Mouse (Mus musculus) kidney, adult 11 months (tissue): ENCODE measurements around the gene Srpk2.
A peak's percentile ranks its signal among the peaks of the same experiment; 100 is the strongest.
"Not testable (repeated sequence)": the region's sequence is repeated elsewhere in the genome, so short reads cannot be mapped to it uniquely, and the experiment has no call there.

Experiments used
- DNase-seq: peaks from one replicate; pipeline ENCODE4 v3.0.0; 2022

Gene Srpk2

GRCm38 (mm10) chr5:23604036-23604705 is 80.2 kb downstream of the Srpk2 start:
- DNase-seq = no peak

DNA sequence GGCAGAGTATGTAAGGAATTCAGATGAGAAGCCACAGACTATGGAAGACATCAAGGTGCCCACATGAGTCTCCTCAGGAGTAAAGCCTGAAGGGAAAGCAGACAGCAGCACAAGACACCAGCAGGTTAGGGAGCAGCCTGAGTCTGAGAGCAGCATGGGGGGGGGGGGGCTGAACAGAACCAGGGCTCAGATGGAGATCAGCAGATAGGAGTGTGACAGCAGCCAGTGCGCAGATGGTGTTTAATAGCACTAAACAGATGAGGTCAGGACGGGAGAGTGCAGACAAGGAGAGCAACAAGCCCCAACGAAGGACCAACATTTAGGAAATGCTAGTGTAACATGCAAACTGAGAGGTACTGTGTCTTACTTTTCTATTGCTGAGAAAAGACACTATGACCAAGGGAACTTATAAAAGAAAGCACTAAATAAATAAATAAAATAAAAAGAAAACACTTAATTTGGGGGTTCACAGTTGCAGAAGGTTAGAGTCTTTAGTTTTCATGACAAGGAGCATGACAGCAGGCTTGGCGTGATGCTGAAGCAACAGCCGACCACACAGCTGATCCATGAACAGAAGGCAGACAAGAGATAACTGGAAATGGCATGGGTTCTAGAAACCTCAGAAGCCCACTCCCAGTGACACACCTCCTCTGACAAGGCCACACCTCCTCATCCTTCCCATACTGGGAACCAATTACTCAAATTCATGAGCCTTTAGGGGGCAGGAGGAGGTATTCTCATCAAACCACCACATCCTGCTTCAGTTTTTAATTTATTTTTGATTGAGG is 84.5 kb downstream of the Srpk2 start:
- DNase-seq = no peak

GRCm38 (mm10) chr5:23599171-23599570 is 85.2 kb downstream of the Srpk2 start:
- DNase-seq = no peak

DNA sequence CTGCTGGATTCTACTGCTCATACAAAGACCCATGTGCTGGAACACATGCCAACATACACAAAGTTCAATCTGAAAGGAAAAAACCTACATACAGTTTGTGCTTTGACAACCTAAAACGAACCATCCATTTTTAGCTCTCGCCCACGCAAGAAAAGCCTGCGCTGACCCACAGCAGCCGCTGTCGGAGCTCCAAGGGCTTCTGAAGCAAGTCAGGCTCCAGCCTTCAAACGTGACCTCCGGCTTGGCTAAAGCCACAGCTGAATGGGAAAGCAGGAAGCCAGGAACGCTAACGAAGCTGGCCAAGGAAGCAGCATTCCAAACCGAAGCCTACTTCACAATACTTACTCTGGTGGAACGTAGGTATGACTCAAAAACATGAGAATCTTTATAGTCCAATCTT is 85.9 kb downstream of the Srpk2 start:
- peak; percentile 48 for DNase-seq

DNA sequence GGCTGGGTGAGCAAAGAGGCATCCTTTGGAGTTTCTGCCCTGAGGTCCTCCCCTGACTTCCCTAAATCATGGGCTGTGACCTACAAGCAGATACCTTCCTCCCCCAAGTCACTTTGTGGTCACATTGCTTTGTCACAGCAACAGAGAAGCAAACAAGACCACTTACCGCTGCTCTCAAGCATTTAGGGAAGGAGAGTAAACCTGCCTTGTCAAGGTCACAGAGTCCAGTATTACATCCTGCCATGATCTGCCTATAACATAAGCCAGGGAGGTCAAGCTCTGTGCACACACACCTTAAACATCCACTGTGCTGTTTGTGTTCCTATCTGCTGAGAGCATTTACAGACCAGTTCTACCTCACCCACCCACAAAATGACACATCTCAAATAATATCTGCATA is 86.4 kb downstream of the Srpk2 start:
- DNase-seq = no peak

DNA sequence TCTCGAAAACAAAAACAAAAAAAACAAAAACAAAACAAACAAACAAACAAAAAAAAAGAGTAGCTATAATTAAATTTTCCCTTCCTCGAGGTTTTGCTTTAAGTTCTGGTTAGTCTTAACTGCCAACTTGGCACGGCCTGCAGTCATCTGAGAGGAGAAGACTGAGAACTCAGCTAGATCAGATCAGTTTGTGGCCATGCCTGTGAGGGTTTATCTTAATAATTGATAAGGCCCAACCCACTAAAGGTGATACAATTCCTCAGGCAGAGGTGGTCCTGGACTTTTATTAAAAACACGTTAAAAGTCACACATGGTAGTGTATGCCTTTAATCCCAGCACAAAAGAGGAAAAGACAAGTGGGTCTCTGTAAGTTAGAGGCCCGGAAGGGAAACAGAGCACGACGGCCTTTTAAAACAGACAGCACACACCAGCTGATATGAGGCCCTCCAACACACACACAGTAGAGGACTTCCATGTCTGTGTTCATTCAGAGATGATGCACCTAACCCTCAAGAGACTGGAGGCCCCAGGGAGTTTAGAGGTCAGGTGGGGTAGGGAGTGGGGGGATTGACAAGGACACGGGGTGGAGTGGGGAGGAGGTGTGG is 87.1 kb downstream of the Srpk2 start:
- no peak for DNase-seq

DNA sequence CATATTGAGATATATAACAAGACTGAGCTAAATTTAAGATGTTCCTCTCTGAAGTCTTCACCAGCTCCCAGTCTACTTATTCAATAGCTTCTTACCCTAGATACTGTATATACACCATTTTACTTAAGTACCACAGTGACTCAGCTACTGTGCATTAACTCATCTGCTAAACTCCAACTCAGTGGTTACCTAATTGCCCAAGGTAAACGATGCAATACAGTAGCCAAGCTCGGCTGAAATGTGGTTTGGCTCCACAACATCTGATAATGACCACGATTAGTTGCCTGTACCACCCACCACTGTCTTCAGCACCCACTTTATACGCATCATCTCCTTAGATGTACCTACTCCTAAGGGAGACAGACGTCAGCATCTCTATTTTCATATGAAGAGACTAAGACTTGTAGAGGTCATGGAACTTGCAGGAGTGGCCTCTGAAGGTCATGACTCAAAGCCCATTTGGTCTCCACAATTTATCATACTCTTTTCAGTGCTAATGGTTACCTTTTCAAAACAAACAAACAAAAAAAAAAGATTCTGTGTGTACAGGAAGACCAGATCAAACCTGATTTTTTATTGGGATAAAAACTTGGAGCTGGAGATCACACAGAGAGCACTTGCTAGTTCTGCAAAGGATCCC is 88.0 kb downstream of the Srpk2 start:
- DNase-seq = no peak

DNA sequence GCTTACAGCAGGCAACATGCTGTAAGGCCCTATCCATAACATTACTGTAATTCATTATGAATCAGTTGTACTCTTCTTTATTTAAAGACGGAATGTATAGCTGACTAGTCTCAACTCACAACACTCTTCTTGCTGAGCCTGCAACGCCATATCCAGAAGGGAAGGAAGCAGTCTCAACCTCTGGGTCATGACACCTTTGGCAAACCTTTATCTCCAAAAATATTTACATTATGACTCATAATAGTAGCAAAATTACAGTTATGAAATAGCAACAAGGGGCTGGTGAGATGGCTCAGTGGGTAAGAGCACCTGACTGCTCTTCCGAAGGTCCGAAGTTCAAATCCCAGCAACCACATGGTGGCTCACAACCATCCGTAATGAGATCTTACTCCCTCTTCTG is 94.1 kb downstream of the Srpk2 start:
- DNase-seq = not testable (repeated sequence)

DNA sequence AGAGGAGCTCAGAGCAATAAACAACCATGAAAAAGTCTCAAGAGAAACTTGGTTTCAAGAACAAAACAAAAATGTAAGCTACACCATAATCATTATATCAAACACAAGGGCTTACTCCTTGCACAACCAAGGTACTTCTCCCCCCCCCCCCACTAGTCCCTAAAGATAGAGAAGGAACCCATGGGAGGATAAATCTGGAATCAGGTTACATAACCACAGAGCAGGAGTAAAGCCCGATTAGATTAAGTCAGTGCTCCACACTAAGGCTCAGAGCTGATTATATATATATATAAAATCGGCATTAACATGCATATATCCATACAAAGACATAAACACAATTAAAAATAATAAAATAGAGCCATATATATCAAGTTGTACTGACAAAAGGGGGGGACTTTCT is 96.8 kb downstream of the Srpk2 start:
- DNase-seq = no peak

GRCm38 (mm10) chr5:23586531-23587453 is 97.6 kb downstream of the Srpk2 start:
- no peak for DNase-seq

DNA sequence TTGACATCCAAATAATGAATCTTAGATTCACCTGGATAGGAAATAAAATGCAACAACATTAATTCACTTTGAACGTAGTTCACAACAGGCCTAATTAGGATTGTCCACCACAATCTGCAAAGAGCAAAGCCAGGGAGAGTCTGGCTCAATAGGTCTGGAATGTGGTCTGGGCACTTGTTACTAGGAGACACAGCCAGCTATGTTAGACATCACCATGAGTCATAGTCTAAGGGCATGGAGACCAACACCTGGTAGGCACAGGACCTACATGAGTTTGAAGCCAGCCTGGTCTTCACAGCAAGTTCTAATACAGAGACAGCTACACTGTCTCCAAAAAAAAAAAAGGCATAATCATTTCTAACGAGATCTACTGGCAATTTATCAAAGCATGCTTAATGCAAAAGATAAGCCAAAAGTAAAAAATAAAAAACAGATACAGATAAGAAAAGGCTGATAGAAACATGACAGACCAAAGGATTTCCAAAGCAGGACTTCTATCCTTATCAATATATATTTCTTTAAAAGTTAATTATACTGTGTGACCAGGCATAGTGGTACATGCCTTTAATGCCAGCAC is 102.8 kb downstream of the Srpk2 start:
- peak; percentile 12 for DNase-seq

DNA sequence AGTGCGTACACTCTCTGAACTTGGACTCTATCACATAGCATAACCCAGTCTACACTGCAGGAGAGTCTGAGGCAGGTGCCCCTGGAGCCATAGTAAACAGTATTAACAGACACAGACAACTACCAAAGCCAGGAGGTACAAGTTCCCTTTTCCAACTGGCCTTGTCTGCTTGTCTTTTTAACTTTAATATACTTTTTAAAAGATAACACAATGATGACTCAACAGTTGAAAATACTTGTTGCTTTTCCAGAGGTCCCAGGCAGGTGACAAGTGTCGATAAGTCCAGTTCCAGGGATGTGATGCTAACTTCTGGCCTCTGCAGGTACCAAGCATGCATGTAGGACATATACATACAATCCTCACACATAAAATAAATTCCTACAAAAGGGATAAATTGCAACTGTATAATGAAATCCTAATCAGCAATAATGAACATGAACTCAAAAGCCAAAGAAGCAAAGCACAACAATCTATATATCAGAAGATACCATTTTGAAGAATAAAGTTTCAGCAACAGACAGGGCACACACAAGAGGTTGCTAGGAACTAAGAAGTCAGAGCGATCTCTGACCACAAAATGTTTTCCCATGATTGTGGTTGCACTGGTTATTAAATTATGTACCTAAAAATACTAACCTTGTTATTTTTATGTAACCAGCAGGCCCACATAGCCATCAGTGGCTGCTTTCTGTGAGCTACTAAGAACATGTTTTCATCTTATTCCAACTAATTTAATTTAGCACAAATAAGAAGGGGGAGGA is 105.1 kb downstream of the Srpk2 start:
- no peak for DNase-seq

DNA sequence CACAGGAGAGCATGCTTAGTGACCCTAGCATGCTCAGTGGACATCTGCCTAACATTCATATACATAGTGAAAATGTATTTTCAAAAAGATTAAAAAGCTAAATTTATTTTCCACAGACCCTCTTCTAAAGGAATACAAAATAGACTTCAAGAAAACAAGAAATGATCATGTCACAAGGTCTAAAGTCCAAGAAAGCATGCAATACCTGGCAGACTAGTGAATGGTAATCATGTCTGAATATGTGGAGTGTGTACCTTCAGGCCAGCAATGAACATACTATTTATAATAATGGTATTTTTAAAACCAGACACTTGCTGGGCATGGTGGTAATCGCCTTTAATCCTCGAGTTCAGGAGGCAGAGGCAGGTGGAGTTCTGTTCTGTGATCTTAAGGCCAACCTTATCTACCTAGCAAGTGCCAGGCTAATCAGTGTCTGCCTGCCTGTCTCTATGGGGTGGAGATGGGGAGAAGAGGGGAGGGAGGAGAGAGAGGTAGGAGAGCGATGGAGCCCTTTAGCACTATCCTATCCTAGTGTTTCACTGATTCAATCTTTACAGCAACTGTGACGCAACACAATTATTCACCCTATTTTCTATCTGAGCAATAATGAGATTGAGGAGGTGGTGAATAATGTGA is 106.0 kb downstream of the Srpk2 start:
- DNase-seq = no peak

DNA sequence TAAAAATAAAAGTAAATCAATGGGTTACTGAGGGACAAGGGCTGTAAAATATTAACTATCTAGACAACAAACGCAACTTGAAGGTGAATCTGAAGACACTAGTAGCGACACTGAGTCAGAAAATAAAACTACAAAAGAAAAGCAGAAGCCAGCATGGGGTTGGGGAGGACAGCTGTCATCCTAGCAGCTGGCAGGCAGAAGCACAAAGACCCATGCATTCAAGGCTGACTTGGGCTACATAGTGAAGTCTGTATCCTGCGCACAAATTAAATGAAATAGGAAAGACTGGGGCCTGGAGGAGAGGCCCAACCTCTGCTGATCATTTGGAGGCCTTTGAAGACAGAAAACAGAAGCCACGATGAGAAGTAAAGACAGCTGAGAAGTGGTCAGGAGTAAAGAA is 106.6 kb downstream of the Srpk2 start:
- no peak for DNase-seq

DNA sequence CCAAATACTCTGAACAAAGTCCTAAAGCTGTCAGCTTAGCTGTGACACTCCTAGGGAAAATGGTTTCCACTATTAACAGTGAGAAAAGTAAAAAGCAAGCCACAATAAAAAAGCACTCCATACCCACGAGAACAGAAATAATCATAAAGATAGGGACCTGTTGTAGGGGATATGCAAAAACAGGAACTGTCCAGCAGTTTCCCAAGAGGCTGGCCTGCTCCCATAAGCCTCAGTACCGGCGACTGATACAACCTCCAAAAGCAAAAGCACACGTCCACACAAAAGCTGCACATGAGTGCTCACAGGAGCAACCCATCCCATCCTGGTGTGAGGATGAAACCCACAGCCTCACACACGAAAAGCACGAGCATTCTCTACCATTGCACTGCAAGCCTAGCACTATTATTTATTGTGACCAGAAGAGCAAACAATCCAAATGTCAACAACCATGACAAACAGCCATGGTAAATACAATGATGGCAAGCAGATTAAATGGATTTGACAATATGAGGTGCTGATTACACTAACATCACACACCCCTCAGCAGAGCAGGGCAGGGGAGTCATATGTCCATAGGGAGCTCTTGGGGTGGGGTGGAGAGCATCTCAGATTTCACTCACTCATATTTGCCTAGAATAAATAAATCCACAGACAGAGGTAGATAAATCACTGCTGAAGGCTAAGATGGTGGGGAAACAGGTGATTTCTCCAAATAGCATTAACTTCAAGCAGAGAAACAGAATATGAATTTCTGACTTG is 107.9 kb downstream of the Srpk2 start:
- no peak for DNase-seq

- no peak for DNase-seq
Observed at GRCm38 (mm10) chr5:23573942-23574341, 110.5 kb downstream of the Srpk2 start.

DNA sequence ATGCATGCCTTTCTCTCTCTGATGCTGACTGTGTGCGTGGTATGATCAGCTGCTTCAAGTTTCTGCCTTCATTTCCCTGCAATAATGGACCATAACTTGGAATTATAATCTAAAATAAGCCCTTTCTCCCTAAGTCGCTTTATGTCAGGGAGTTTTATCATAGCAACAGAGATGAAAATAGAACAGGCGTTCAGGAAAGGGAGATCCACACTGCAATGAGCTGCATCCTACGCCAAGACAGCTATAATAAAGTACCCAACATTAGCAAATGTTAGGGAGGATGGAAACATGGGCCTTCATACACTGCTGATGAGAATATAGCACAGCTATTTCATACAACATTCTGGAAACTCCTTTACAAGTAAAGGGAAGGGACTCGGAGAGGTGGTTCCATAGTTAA is 116.2 kb downstream of the Srpk2 start:
- DNase-seq = no peak

GRCm38 (mm10) chr5:23566382-23566781 is 118.0 kb downstream of the Srpk2 start:
- no peak for DNase-seq

DNA sequence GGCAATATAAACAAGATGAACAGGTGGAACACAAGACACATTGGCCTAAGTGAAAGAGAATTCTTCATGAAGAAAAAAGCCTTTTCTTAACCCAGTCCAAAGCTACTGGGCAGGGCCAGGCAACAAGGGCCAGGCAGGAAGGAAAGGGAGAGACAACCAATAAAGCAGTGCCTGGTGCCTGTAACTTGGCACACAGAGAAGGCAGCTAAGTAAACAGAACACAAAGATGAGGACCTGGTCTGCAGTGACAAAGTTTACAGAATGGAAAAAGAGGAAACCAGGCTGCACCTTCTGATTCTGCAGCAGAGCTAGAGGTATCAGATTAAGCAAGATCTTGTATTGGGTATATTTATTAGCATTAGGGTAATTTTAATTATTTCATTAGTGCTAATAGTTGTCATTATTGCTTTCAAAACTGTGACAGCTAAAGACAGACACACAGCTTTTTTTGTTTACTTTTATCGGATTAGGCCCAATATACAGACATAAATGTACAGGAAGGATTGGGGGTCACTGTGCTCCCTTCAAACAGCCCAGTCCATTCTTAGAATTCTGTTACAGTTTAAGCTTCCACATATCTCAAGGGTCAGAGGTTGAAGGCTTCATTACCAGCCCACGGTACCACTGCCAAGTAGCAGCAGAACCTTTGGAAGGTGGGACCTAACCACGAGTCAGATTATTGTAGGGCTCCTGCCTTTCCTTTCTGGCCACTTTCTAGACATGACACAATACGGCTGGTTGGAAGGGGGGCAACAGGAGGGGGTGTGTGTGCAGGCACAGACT is 121.9 kb downstream of the Srpk2 start:
- peak; percentile 23 for DNase-seq
